Mouse (Mus musculus) limb, embryonic 15.5 days (tissue): ENCODE measurements at regions not wholly inside any gene's neighbourhood (a gene's known extent, or its start where the extent isn't known, plus 50 kb on each side); places are given as distances from the start of the nearest gene placed in this dataset.

ENCODE experiments used
- ATAC-seq: fragments of 200-750 bp; cut with Nextera tagmentation; 2 replicates; pipeline ENCODE4 v1.8.0; 2017; ENCODE audit warnings: low read depth, moderate TSS enrichment; ENCODE audit not compliant: insufficient number of reproducible peaks, low FRiP score, low TSS enrichment
- H3K27ac ChIP-seq: fragments of 300-500 bp; sonication (generic); 2 replicates; pipeline ENCODE4 v1.5.1; 2015; ENCODE audit warnings: moderate library complexity, mild to moderate bottlenecking, inconsistent platforms
- H3K27me3 ChIP-seq: fragments of 300-500 bp; sonication (generic); 2 replicates; pipeline ENCODE4 v1.6.1; 2015; ENCODE audit warnings: inconsistent platforms
- H3K36me3 ChIP-seq: fragments of 300-500 bp; sonication (generic); 2 replicates; pipeline ENCODE4 v1.6.1; 2015; ENCODE audit warnings: inconsistent platforms
- H3K4me1 ChIP-seq: fragments of 300-500 bp; sonication (generic); 2 replicates; pipeline ENCODE4 v1.6.1; 2015; ENCODE audit warnings: inconsistent platforms
- H3K4me2 ChIP-seq: fragments of 300-500 bp; sonication (generic); 2 replicates; pipeline ENCODE4 v1.6.1; 2015; ENCODE audit warnings: mild to moderate bottlenecking, inconsistent platforms
- H3K4me3 ChIP-seq: fragments of 300-500 bp; sonication (generic); 2 replicates; pipeline ENCODE4 v1.5.1; 2015; ENCODE audit warnings: mild to moderate bottlenecking, inconsistent platforms
- H3K9ac ChIP-seq: fragments of 300-500 bp; sonication (generic); 2 replicates; pipeline ENCODE4 v1.6.1; 2015; ENCODE audit warnings: inconsistent platforms
- H3K9me3 ChIP-seq: fragments of 300-500 bp; sonication (generic); 2 replicates; pipeline ENCODE4 v1.6.1; 2016; ENCODE audit warnings: inconsistent platforms
- WGBS: fragments of 180-500 bp; shearing (Covaris S2); methylation state at CpG from one replicate; pipeline ENCODE4 v1.1.7; 2015; 5-methylcytosine and 5-hydroxymethylcytosine counted together

- 1% methylated on average over 23 of the region's 23 CpGs for WGBS
- peak; percentile 99 for ATAC-seq
Observed at GRCm38 (mm10) chr7:73595140-73595825, 53.7 kb upstream of the Chd2 start.

GRCm38 (mm10) chr7:73594492-73595139 is 53.0 kb upstream of the Chd2 start:
- Histone ChIP-seq H3K4me1 (peaks cover 37% of the 10 kb centered on the region), H3K9ac (no peak overlapping the region), H3K27ac (peak overlapping the region; percentile 94), H3K4me3 (peak overlapping the region; percentile 33), H3K4me2 (peak overlapping the region; percentile 52), H3K27me3 (no peaks in the 10 kb centered on the region), H3K36me3 (no peaks in the 10 kb centered on the region), H3K9me3 (no peaks in the 10 kb centered on the region)
- WGBS: 1% methylated on average over 14 of the region's 14 CpGs
- ATAC-seq: no peak

More at GRCm38 (mm10) chr7:73595140-73595825, 53.7 kb upstream of the Chd2 start:
- H3K4me2 ChIP-seq: peak overlapping the region; percentile 52
- no peaks in the 10 kb centered on the region for H3K36me3 ChIP-seq
- H3K9me3 ChIP-seq: no peaks in the 10 kb centered on the region
- H3K4me1 ChIP-seq: peaks cover 36% of the 10 kb centered on the region
- H3K4me3 ChIP-seq: peak overlapping the region; percentile 33
- H3K27me3 ChIP-seq: no peaks in the 10 kb centered on the region
- peak overlapping the region; percentile 94 for H3K27ac ChIP-seq
- H3K9ac ChIP-seq: 0 out of 2 replicates have a peak overlapping the region, but pooled peaks have one; percentile 10

GRCm38 (mm10) chr7:73593645-73594385 is 52.2 kb upstream of the Chd2 start:
- Histone ChIP-seq H3K36me3 (no peaks in the 10 kb centered on the region), H3K4me1 (peaks cover 45% of the 10 kb centered on the region), H3K27ac (peak overlapping the region; percentile 71), H3K4me3 (no peak overlapping the region), H3K9me3 (no peaks in the 10 kb centered on the region), H3K27me3 (no peaks in the 10 kb centered on the region), H3K9ac (no peak overlapping the region), H3K4me2 (no peak overlapping the region)
- ATAC-seq: no peak
- WGBS: 72% methylated on average over 17 of the region's 17 CpGs

- 84% methylated on average over 5 of the region's 5 CpGs for WGBS
- H3K9me3 ChIP-seq: no peaks in the 10 kb centered on the region
- H3K9ac ChIP-seq: no peak overlapping the region
- H3K27ac ChIP-seq: no peak overlapping the region
- no peak overlapping the region for H3K4me2 ChIP-seq
- ATAC-seq: no peak
- H3K27me3 ChIP-seq: no peaks in the 10 kb centered on the region
- no peak overlapping the region for H3K4me3 ChIP-seq
- H3K36me3 ChIP-seq: no peaks in the 10 kb centered on the region
- H3K4me1 ChIP-seq: peaks cover 48% of the 10 kb centered on the region
Observed at GRCm38 (mm10) chr7:73592857-73593256, 51.2 kb upstream of the Chd2 start.
